Mouse (Mus musculus): ENCODE data around the gene Myh7. TPM values are rescaled to one million over a fixed set of nuclear protein-coding genes. Genes with fewer than 3 reads are reported as not detected.
"Not testable (repeated sequence)": the region's sequence is repeated elsewhere in the genome, so short reads cannot be mapped to it uniquely, and the experiment has no call there.

Gene Myh7
- total and polyA plus RNA-seq, 3 experiments = 0.16 to 0.90 (median 0.17) TPM

DNA sequence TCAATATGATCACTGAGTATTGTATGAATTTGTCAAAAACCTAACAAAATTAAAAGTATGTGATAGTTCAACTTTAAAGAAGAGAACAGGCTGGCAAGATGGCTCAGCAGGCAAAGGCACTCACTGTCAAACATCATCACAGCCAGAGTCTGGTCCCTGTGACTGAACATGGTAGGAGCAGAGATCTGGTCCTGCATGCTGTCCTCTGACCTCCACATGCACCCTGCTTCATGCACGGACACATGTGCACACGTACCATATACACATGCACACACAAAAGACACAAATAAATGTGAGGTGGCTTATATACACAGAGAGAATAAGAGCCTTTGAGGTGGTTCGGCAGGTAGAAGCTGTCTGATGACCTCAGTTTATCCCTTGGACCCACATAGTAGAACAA lies 38.9 kb downstream of the Myh7 start:
- no peak for DNase-seq (ENCODE audit: low spot score)
- TF ChIP-seq POLR2AphosphoS5 (IDR thresholded peaks at IDR 0.05; ENCODE audit: insufficient replicate concordance, low read depth, low read length) (no peak), TAL1 (conservative IDR thresholded peaks at IDR 0.05; ENCODE audit: low read depth, low read length) (no peak), CTCF (IDR thresholded peaks at IDR 0.05; ENCODE audit: low read depth, low read length) (no peak), GATA1 (IDR thresholded peaks at IDR 0.05; ENCODE audit: borderline replicate concordance, low read length) (no peak), GATA2 (IDR thresholded peaks at IDR 0.05; ENCODE audit: borderline replicate concordance, low read depth, low read length) (no peak)
- no peaks in the 10 kb centered on the region for H3K36me3 ChIP-seq (replicated peaks)
- H3K4me3 ChIP-seq (ENCODE audit: low read depth, low read length) = no peak overlapping the region
- no peak for ATAC-seq (ENCODE audit: extremely low read depth, insufficient number of reproducible peaks, low FRiP score, poor library complexity, severe bottlenecking)
- H3K9me3 ChIP-seq (replicated peaks) = no peaks in the 10 kb centered on the region
- peaks cover 10% of the 10 kb centered on the region for H3K27me3 ChIP-seq (ENCODE audit: insufficient read depth, low read length)
- no peaks in the 10 kb centered on the region for H3K4me1 ChIP-seq (ENCODE audit: insufficient read depth, low read depth, low read length)

DNA sequence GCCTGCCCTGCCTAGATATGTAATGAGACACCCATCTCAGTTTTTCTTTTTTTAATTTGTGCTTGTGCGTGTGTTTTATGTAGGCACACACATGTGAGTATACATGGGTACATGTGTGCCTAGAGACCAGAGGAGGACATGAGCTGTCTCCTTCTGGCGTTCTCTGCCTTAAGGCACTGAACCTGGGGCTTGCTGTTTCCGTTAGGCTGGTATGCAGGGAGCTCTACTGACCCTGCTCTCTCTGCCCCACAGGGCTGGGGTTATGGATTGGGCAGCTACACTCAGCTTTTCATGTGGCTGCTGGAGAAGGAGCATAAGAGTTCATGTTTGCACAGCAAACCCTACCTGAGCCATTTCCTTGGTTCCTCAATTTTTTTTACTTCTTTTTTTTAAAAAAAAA lies 40.0 kb downstream of the Myh7 start:
- no peak for ATAC-seq (ENCODE audit: extremely low read depth, insufficient number of reproducible peaks, low FRiP score, poor library complexity, severe bottlenecking)
- H3K9me3 ChIP-seq (replicated peaks) = no peaks in the 10 kb centered on the region
- DNase-seq (ENCODE audit: low spot score) = no peak
- no peaks in the 10 kb centered on the region for H3K36me3 ChIP-seq (replicated peaks)
- TF ChIP-seq GATA2 (IDR thresholded peaks at IDR 0.05; ENCODE audit: borderline replicate concordance, low read depth, low read length) (no peak), TAL1 (conservative IDR thresholded peaks at IDR 0.05; ENCODE audit: low read depth, low read length) (no peak), POLR2AphosphoS5 (IDR thresholded peaks at IDR 0.05; ENCODE audit: insufficient replicate concordance, low read depth, low read length) (no peak), CTCF (IDR thresholded peaks at IDR 0.05; ENCODE audit: low read depth, low read length) (no peak), GATA1 (IDR thresholded peaks at IDR 0.05; ENCODE audit: borderline replicate concordance, low read length) (no peak)
- H3K4me3 ChIP-seq (ENCODE audit: low read depth, low read length) = no peak overlapping the region
- H3K4me1 ChIP-seq (ENCODE audit: insufficient read depth, low read depth, low read length) = no peaks in the 10 kb centered on the region
- H3K27me3 ChIP-seq (ENCODE audit: insufficient read depth, low read length) = peaks cover 14% of the 10 kb centered on the region

DNA sequence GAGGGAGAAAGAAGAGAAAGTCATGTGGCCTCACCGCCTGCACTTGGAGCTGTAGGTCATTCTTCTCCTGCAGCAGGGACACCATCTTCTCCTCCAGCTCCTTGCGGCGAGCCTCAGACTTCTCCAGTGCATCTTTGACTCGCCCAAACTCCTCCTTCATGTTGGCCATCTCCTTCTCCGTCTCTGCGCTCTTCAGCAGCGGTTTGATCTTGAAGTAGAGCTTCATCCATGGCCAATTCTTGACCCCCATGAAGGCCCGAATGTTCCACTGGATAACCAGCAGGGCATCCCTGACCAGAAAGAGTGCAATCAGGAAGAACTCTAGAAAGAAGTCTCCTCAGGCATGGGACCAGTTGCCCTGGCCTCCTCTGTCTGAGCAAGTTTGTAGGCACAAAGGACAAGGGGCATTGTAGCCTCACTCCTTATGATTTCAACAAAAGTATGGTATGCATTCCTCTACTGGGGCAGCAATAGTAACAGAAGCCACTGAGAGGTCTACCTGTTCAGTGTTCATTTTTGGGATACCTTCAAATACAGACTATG lies 40.7 kb downstream of the Myh7 start:
- no peaks in the 10 kb centered on the region for H3K36me3 ChIP-seq (replicated peaks)
- TF ChIP-seq GATA2 (IDR thresholded peaks at IDR 0.05; ENCODE audit: borderline replicate concordance, low read depth, low read length) (no peak), TAL1 (conservative IDR thresholded peaks at IDR 0.05; ENCODE audit: low read depth, low read length) (no peak), GATA1 (IDR thresholded peaks at IDR 0.05; ENCODE audit: borderline replicate concordance, low read length) (no peak), POLR2AphosphoS5 (IDR thresholded peaks at IDR 0.05; ENCODE audit: insufficient replicate concordance, low read depth, low read length) (no peak), CTCF (IDR thresholded peaks at IDR 0.05; ENCODE audit: low read depth, low read length) (no peak)
- H3K9me3 ChIP-seq (replicated peaks) = no peaks in the 10 kb centered on the region
- DNase-seq (ENCODE audit: low spot score) = no peak
- H3K4me3 ChIP-seq (ENCODE audit: low read depth, low read length) = no peak overlapping the region
- H3K4me1 ChIP-seq (ENCODE audit: insufficient read depth, low read depth, low read length) = no peaks in the 10 kb centered on the region
- H3K27me3 ChIP-seq (ENCODE audit: insufficient read depth, low read length) = peaks cover 14% of the 10 kb centered on the region
- ATAC-seq (ENCODE audit: extremely low read depth, insufficient number of reproducible peaks, low FRiP score, poor library complexity, severe bottlenecking) = no peak

DNA sequence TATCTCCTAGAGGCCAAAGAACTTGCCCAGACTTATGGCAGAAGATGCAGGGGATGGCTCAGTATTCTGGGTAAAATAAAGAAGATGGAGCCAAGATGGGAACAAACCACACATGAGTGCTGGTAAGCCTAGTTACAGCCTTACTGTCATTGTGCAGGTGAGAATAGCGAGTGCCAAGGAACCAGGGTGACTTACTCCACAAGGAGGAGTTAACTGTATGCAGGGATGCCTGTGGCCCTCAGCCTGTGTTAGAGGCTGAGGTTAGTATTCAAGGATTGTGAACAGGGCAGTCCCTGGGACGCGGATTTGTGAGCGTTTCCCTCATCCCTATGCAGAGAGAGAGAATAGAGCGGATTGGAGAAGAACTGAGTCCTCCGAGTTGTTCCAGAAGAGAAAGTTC lies 42.8 kb downstream of the Myh7 start:
- no peaks in the 10 kb centered on the region for H3K36me3 ChIP-seq (replicated peaks)
- H3K9me3 ChIP-seq (replicated peaks) = no peaks in the 10 kb centered on the region
- ATAC-seq (ENCODE audit: extremely low read depth, insufficient number of reproducible peaks, low FRiP score, poor library complexity, severe bottlenecking) (no peak), DNase-seq (ENCODE audit: low spot score) (no peak)
- H3K27me3 ChIP-seq (ENCODE audit: insufficient read depth, low read length) = peaks cover 16% of the 10 kb centered on the region
- H3K4me3 ChIP-seq (ENCODE audit: low read depth, low read length) = no peak overlapping the region
- TF ChIP-seq TAL1 (conservative IDR thresholded peaks at IDR 0.05; ENCODE audit: low read depth, low read length) = no peak
- no peaks in the 10 kb centered on the region for H3K4me1 ChIP-seq (ENCODE audit: insufficient read depth, low read depth, low read length)

DNA sequence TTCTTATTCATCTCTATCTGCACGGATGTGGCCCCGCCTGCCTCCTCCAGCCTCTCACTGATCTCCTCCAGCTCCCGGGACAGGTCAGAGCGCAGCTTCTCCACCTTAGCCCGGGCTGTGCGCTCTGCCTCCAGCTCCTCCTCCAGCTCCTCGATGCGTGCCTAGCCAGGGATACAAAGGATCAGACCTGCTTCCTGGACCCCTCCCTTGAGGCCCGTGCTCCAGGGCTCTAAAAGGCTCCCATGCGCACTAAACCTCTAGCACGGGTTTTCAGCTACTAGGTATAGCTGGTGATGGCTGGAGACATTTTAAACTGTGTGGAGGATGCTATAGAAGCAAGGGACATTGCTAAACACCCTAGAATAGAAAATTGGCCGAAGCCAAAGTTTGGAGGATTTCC lies 43.9 kb downstream of the Myh7 start:
- ATAC-seq (ENCODE audit: extremely low read depth, insufficient number of reproducible peaks, low FRiP score, poor library complexity, severe bottlenecking) (no peak), DNase-seq (ENCODE audit: low spot score) (no peak)
- no peaks in the 10 kb centered on the region for H3K9me3 ChIP-seq (replicated peaks)
- H3K4me3 ChIP-seq (ENCODE audit: low read depth, low read length) = no peak overlapping the region
- TF ChIP-seq CTCF (IDR thresholded peaks at IDR 0.05; ENCODE audit: low read depth, low read length) (no peak), GATA2 (IDR thresholded peaks at IDR 0.05; ENCODE audit: borderline replicate concordance, low read depth, low read length) (no peak), GATA1 (IDR thresholded peaks at IDR 0.05; ENCODE audit: borderline replicate concordance, low read length) (no peak), TAL1 (conservative IDR thresholded peaks at IDR 0.05; ENCODE audit: low read depth, low read length) (no peak), POLR2AphosphoS5 (IDR thresholded peaks at IDR 0.05; ENCODE audit: insufficient replicate concordance, low read depth, low read length) (no peak)
- H3K27me3 ChIP-seq (ENCODE audit: insufficient read depth, low read length) = peaks cover 21% of the 10 kb centered on the region
- no peaks in the 10 kb centered on the region for H3K4me1 ChIP-seq (ENCODE audit: insufficient read depth, low read depth, low read length)
- no peaks in the 10 kb centered on the region for H3K36me3 ChIP-seq (replicated peaks)

DNA sequence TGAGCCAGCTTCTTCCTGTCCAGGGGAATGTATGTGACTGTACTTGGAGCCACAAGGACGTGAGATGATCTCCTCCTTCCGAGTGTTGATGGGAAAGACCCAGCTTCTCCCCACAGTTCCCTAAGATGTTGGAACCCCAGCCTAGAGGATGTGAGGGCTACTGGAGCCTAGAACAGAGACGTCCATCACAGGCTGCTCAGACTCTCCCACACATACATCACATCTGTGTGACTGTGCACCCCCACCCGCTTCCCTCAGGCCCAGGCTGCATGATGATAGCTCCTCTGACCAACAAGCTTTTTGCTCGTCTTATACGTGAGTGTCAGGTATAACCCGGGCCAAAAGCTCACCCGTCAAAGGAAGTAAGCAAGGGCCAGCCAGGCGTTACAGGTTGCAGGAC lies 45.6 kb downstream of the Myh7 start:
- Histone ChIP-seq H3K36me3 (replicated peaks) (no peaks in the 10 kb centered on the region), H3K4me1 (ENCODE audit: insufficient read depth, low read depth, low read length) (no peaks in the 10 kb centered on the region), H3K27me3 (ENCODE audit: insufficient read depth, low read length) (peaks cover 21% of the 10 kb centered on the region), H3K4me3 (ENCODE audit: low read depth, low read length) (no peak overlapping the region), H3K9me3 (replicated peaks) (no peaks in the 10 kb centered on the region)
- ATAC-seq (ENCODE audit: extremely low read depth, insufficient number of reproducible peaks, low FRiP score, poor library complexity, severe bottlenecking) = no peak
- no peak for TF ChIP-seq CTCF (IDR thresholded peaks at IDR 0.05; ENCODE audit: low read depth, low read length)
- no peak for TF ChIP-seq TAL1 (conservative IDR thresholded peaks at IDR 0.05; ENCODE audit: low read depth, low read length)
- no peak for TF ChIP-seq GATA2 (IDR thresholded peaks at IDR 0.05; ENCODE audit: borderline replicate concordance, low read depth, low read length)
- TF ChIP-seq POLR2AphosphoS5 (IDR thresholded peaks at IDR 0.05; ENCODE audit: insufficient replicate concordance, low read depth, low read length) = no peak
- TF ChIP-seq GATA1 (IDR thresholded peaks at IDR 0.05; ENCODE audit: borderline replicate concordance, low read length) = no peak
- no peak for DNase-seq (ENCODE audit: low spot score)

DNA sequence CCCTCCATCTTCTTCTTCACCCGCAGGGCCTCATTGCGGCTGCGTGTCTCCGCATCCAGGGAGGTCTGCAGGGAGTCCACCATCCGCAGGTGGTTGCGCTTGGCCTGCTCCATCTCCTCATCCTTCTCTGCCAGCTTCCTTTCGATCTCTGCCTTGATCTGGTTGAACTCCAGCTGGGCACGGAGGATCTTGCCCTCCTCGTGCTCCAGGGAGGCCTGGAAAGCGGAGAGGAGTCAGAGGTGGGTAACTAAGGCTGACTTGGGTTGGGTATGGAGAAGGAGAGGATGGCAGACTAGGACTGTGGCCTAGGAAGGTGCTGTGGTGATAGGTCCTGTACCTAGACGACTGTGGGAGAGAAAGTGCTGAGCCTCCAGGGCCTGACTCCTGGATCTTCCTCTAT lies 47.4 kb downstream of the Myh7 start:
- ATAC-seq (ENCODE audit: extremely low read depth, insufficient number of reproducible peaks, low FRiP score, poor library complexity, severe bottlenecking); H3K4me3 ChIP-seq (ENCODE audit: low read depth, low read length); H3K9me3 ChIP-seq (replicated peaks); DNase-seq (ENCODE audit: low spot score); H3K4me1 ChIP-seq (ENCODE audit: insufficient read depth, low read depth, low read length); H3K36me3 ChIP-seq (replicated peaks): not testable (repeated sequence)
- H3K27me3 ChIP-seq (ENCODE audit: insufficient read depth, low read length) = peaks cover 16% of the 10 kb centered on the region; the same call in 1 of the 2 replicates
